19 mouse cellular contexts compared by ENCODE assay signal in genomic region chr1:194808681-194809080, GRCm38 (mm10).
DNase-seq lines count a peak whose midpoint lies in the region; ATAC-seq and TF ChIP-seq lines count a peak whose summit lies in the region.
"Had no signal": no experiment of that assay in that cellular context is flagged by ENCODE, and none has a peak within 500 bp of the region (broad histone marks: within the 10 kb centered on the region; RNA-seq: fewer than 3 reads in every experiment).

No protein-coding gene starts in this region.

- TF ChIP-seq POLR2A in lung, adult 2 months (IDR thresholded peaks at IDR 0.05; ENCODE audit: borderline replicate concordance, extremely low read depth, low read depth, low read length) = no peak

- H3K27me3 ChIP-seq in embryonic facial prominence, embryonic 15.5 days = no peaks in the 10 kb centered on the region
- H3K27me3 ChIP-seq in embryonic facial prominence, embryonic 10.5 days (replicated peaks; ENCODE audit: low read depth, poor library complexity, severe bottlenecking) = no peaks in the 10 kb centered on the region
- H3K27me3 ChIP-seq in intestine, embryonic 16.5 days (replicated peaks; ENCODE audit: control insufficient read depth, insufficient read depth, low read length) = no peaks in the 10 kb centered on the region
- H3K27me3 ChIP-seq in intestine, embryonic 15.5 days (replicated peaks) = no peaks in the 10 kb centered on the region
- H3K27me3 ChIP-seq in lung, embryonic 16.5 days (ENCODE audit: control insufficient read depth, insufficient read depth, low read depth, low read length) = no peaks in the 10 kb centered on the region
- H3K27me3 ChIP-seq: megakaryocyte, embryonic 14.5 days had no signal

- no peak for ATAC-seq in embryonic facial prominence, embryonic 15.5 days (ENCODE audit: insufficient number of reproducible peaks, low FRiP score, low TSS enrichment, low read depth)
- peak; percentile 16; the same call in 1 of the 2 replicates for ATAC-seq in intestine, embryonic 16.5 days
- no peak; the same call in 1 of the 2 replicates for ATAC-seq in intestine, embryonic 15.5 days
- peak; percentile 90 for ATAC-seq in lung, embryonic 16.5 days (ENCODE audit: low read depth)
- ATAC-seq in granulocyte monocyte progenitor cell, adult 5-6 weeks (replicated peaks; ENCODE audit: poor library complexity, severe bottlenecking) = no peak
- ATAC-seq: forebrain, embryonic 14.5 days; midbrain, embryonic 16.5 days had no signal

- H3K9ac ChIP-seq in embryonic facial prominence, embryonic 15.5 days = no peak overlapping the region
- H3K9ac ChIP-seq in intestine, embryonic 16.5 days (ENCODE audit: low read depth, low read length) = no peak overlapping the region
- H3K9ac ChIP-seq in intestine, embryonic 15.5 days = no peak overlapping the region
- no peak overlapping the region for H3K9ac ChIP-seq in lung, embryonic 16.5 days (ENCODE audit: low read length)
- H3K9ac ChIP-seq: liver, embryonic 14.5 days had no signal

- no peak for DNase-seq in embryonic facial prominence, embryonic 10.5 days (ENCODE audit: low spot score)
- no peak for DNase-seq in lung, adult 2 months
- DNase-seq in Muller cell, postnatal 12 days (ENCODE audit: inconsistent ontology term) = no peak
- DNase-seq: adrenal gland, adult 8-10 months; cerebellum, adult 11-12 months; cerebellum, postnatal 36 days; spleen, adult 18-20 months; thymus, postnatal 14 days had no signal

- no peak overlapping the region for H3K4me3 ChIP-seq in embryonic facial prominence, embryonic 15.5 days (replicated peaks)
- H3K4me3 ChIP-seq in embryonic facial prominence, embryonic 10.5 days = no peak overlapping the region
- no peak overlapping the region for H3K4me3 ChIP-seq in intestine, embryonic 16.5 days (ENCODE audit: low read length)
- H3K4me3 ChIP-seq in intestine, embryonic 15.5 days (replicated peaks) = no peak overlapping the region
- no peak overlapping the region for H3K4me3 ChIP-seq in lung, embryonic 16.5 days (ENCODE audit: low read length)
- no peak overlapping the region for H3K4me3 ChIP-seq in lung, adult 2 months (replicated peaks; ENCODE audit: extremely low read depth, low read depth, low read length)
- H3K4me3 ChIP-seq: erythroblast, embryonic 14.5 days; megakaryocyte, embryonic 14.5 days had no signal

- H3K4me1 ChIP-seq in embryonic facial prominence, embryonic 15.5 days = 0 out of 2 replicates have a peak, but pooled peaks cover 9% of the 10 kb centered on the region
- H3K4me1 ChIP-seq in embryonic facial prominence, embryonic 10.5 days = no peaks in the 10 kb centered on the region
- no peaks in the 10 kb centered on the region for H3K4me1 ChIP-seq in intestine, embryonic 16.5 days (ENCODE audit: control insufficient read depth, insufficient read depth, low read length)
- no peaks in the 10 kb centered on the region for H3K4me1 ChIP-seq in intestine, embryonic 15.5 days (replicated peaks)
- peaks cover 13% of the 10 kb centered on the region; the same call in 1 of the 2 replicates for H3K4me1 ChIP-seq in lung, embryonic 16.5 days (replicated peaks; ENCODE audit: control insufficient read depth, insufficient read depth, low read length)
- no peaks in the 10 kb centered on the region for H3K4me1 ChIP-seq in lung, adult 2 months (ENCODE audit: control insufficient read depth, insufficient read depth, low read length)
- H3K4me1 ChIP-seq: megakaryocyte, embryonic 14.5 days had no signal

- no peak for TF ChIP-seq CTCF in lung, adult 2 months (IDR thresholded peaks at IDR 0.05; ENCODE audit: insufficient read depth, low read length)

- H3K36me3 ChIP-seq in embryonic facial prominence, embryonic 15.5 days = peaks cover 18% of the 10 kb centered on the region; the same call in 1 of the 2 replicates
- peaks cover 86% of the 10 kb centered on the region for H3K36me3 ChIP-seq in embryonic facial prominence, embryonic 10.5 days (replicated peaks)
- 0 out of 2 replicates have a peak, but pooled peaks cover 4% of the 10 kb centered on the region for H3K36me3 ChIP-seq in intestine, embryonic 16.5 days (ENCODE audit: control insufficient read depth, insufficient read depth, low read length)
- H3K36me3 ChIP-seq in intestine, embryonic 15.5 days = 0 out of 2 replicates have a peak, but pooled peaks cover 2% of the 10 kb centered on the region
- peaks cover 14% of the 10 kb centered on the region for H3K36me3 ChIP-seq in lung, embryonic 16.5 days (ENCODE audit: control insufficient read depth, insufficient read depth, low read length)

- no peak overlapping the region for H3K4me2 ChIP-seq in embryonic facial prominence, embryonic 15.5 days (replicated peaks)
- H3K4me2 ChIP-seq in intestine, embryonic 16.5 days (ENCODE audit: low read depth, low read length) = no peak overlapping the region
- no peak overlapping the region for H3K4me2 ChIP-seq in intestine, embryonic 15.5 days (replicated peaks)
- no peak overlapping the region for H3K4me2 ChIP-seq in lung, embryonic 16.5 days (ENCODE audit: low read depth, low read length)

- H3K27ac ChIP-seq in embryonic facial prominence, embryonic 15.5 days (replicated peaks) = peak overlapping the region; percentile 17; the same call in 1 of the 2 replicates
- H3K27ac ChIP-seq in embryonic facial prominence, embryonic 10.5 days (replicated peaks) = no peak overlapping the region
- H3K27ac ChIP-seq in intestine, embryonic 16.5 days (ENCODE audit: low read length) = no peak overlapping the region
- H3K27ac ChIP-seq in intestine, embryonic 15.5 days = no peak overlapping the region
- H3K27ac ChIP-seq in lung, embryonic 16.5 days (ENCODE audit: low read length) = peak overlapping the region; percentile 79
- H3K27ac ChIP-seq: hindbrain, postnatal 0 days; liver, embryonic 14.5 days had no signal

- H3K9me3 ChIP-seq in embryonic facial prominence, embryonic 15.5 days (replicated peaks) = no peaks in the 10 kb centered on the region
- H3K9me3 ChIP-seq in embryonic facial prominence, embryonic 10.5 days = no peaks in the 10 kb centered on the region
- no peaks in the 10 kb centered on the region for H3K9me3 ChIP-seq in intestine, embryonic 16.5 days (ENCODE audit: control insufficient read depth, low read length)
- no peaks in the 10 kb centered on the region for H3K9me3 ChIP-seq in intestine, embryonic 15.5 days
- H3K9me3 ChIP-seq in lung, embryonic 16.5 days (ENCODE audit: control insufficient read depth, low read length) = no peaks in the 10 kb centered on the region
- H3K9me3 ChIP-seq: megakaryocyte, embryonic 14.5 days had no signal

Comparison
In these comparisons a context has a peak if more than half of its experiments do, and no peak if none do; other contexts are left out.
1. ATAC-seq: peak in intestine, embryonic 16.5 days (single experiment) and lung, embryonic 16.5 days (single experiment); none in embryonic facial prominence, embryonic 15.5 days (single experiment), intestine, embryonic 15.5 days (single experiment) and granulocyte monocyte progenitor cell, adult 5-6 weeks (single experiment).
2. H3K27ac ChIP-seq: peak in embryonic facial prominence, embryonic 15.5 days (single experiment) and lung, embryonic 16.5 days (single experiment); none in embryonic facial prominence, embryonic 10.5 days (single experiment), intestine, embryonic 16.5 days (single experiment) and intestine, embryonic 15.5 days (single experiment).